In the genomic region with DNA sequence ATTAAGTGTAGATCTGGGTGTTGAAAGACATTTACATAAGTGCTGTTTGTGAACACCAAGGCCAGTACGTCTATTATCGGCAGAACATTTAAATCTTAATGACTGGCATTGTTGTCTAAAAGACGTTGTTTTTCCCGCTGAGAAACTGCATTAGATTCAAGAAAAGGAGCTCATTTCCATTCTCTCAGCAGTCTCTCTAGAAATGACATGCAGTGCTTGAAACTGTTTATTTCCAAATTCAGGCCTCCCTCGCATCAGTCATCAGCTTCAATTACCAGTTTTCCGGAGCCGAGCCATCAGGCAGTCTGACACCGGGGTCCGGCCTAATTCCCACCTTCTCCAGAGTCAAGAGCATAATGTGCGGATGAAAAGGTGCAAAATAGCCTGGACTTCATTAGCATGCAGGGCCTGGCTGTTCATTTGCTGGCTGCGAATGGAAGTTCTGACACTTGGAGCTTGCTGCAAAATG, we compare ENCODE assay signal across 18 mouse cellular contexts. TPM values are rescaled to one million over a fixed set of nuclear protein-coding genes. Genes with fewer than 3 reads are reported as not detected.
DNase-seq lines count a peak whose midpoint lies in the region; ATAC-seq and TF ChIP-seq lines count a peak whose summit lies in the region.
"Had no signal": no experiment of that assay in that cellular context is flagged by ENCODE, and none has a peak within 500 bp of the region (broad histone marks: within the 10 kb centered on the region; RNA-seq: fewer than 3 reads in every experiment).

No protein-coding gene starts in this region.

- no peak overlapping the region for H3K9ac ChIP-seq in heart, embryonic 11.5 days (ENCODE audit: low read depth, low read length)
- H3K9ac ChIP-seq in forebrain, embryonic 15.5 days (replicated peaks) = no peak overlapping the region
- H3K9ac ChIP-seq in midbrain, embryonic 12.5 days (replicated peaks) = no peak overlapping the region
- H3K9ac ChIP-seq: intestine, embryonic 15.5 days; lung, embryonic 14.5 days had no signal

- no peaks in the 10 kb centered on the region for H3K9me3 ChIP-seq in heart, embryonic 11.5 days (replicated peaks; ENCODE audit: control insufficient read depth, low read length)
- H3K9me3 ChIP-seq in E14TG2a.4 (ENCODE audit: low read length) = 0 out of 2 replicates have a peak, but pooled peaks cover 7% of the 10 kb centered on the region
- H3K9me3 ChIP-seq in forebrain, embryonic 15.5 days = no peaks in the 10 kb centered on the region
- no peaks in the 10 kb centered on the region for H3K9me3 ChIP-seq in midbrain, embryonic 12.5 days
- H3K9me3 ChIP-seq: G1E; intestine, embryonic 15.5 days; megakaryocyte, embryonic 14.5 days had no signal

- peak; percentile 77 for DNase-seq in heart, adult 11 months
- DNase-seq in layer of hippocampus, postnatal 25 days (ENCODE audit: extremely low spot score in 1 of 2, low spot score in 1 of 2) = no peak
- no peak for DNase-seq in retina, postnatal 1 day
- DNase-seq in frontal cortex, adult 2 months (ENCODE audit: extremely low spot score in 1 of 2, low spot score in 1 of 2) = no peak
- DNase-seq: cerebellum, adult 9-10 months; gastrocnemius, postnatal 36 days; kidney, postnatal 25 days; layer of hippocampus, postnatal 36 days; right cerebral cortex, postnatal 25 days; thymus, postnatal 14 days had no signal

- peaks cover 6% of the 10 kb centered on the region; the same call in 1 of the 2 replicates for H3K27me3 ChIP-seq in heart, embryonic 11.5 days (ENCODE audit: control insufficient read depth, insufficient read depth, low read length)
- H3K27me3 ChIP-seq in E14TG2a.4 (ENCODE audit: insufficient read depth, low read length) = peaks cover 39% of the 10 kb centered on the region
- H3K27me3 ChIP-seq in forebrain, embryonic 15.5 days = peaks cover 20% of the 10 kb centered on the region; the same call in 1 of the 2 replicates
- peaks cover 38% of the 10 kb centered on the region for H3K27me3 ChIP-seq in midbrain, embryonic 12.5 days

- ATAC-seq in heart, embryonic 11.5 days (replicated peaks; ENCODE audit: insufficient number of reproducible peaks, low FRiP score, low TSS enrichment) = no peak
- ATAC-seq in forebrain, embryonic 15.5 days (replicated peaks) = peak; percentile 74
- no peak for ATAC-seq in midbrain, embryonic 12.5 days (ENCODE audit: low FRiP score, low read depth)
- ATAC-seq: intestine, embryonic 15.5 days had no signal

- H3K4me2 ChIP-seq in heart, embryonic 11.5 days = no peak overlapping the region; the same call in 1 of the 2 replicates
- no peak overlapping the region; the same call in 1 of the 2 replicates for H3K4me2 ChIP-seq in forebrain, embryonic 15.5 days (replicated peaks)
- H3K4me2 ChIP-seq in midbrain, embryonic 12.5 days (replicated peaks) = 0 out of 2 replicates have a peak overlapping the region, but pooled peaks have one; percentile 6
- H3K4me2 ChIP-seq: intestine, embryonic 15.5 days; lung, embryonic 14.5 days had no signal

- no peak overlapping the region for H3K27ac ChIP-seq in heart, embryonic 11.5 days (ENCODE audit: low read depth, low read length)
- peak overlapping the region; percentile 41 for H3K27ac ChIP-seq in forebrain, embryonic 15.5 days (replicated peaks)
- 0 out of 2 replicates have a peak overlapping the region, but pooled peaks have one; percentile 17 for H3K27ac ChIP-seq in midbrain, embryonic 12.5 days (replicated peaks)
- H3K27ac ChIP-seq: intestine, embryonic 15.5 days had no signal

- no peak for TF ChIP-seq CTCF in E14TG2a.4 (conservative IDR thresholded peaks at IDR 0.05; ENCODE audit: low read length)

- H3K4me1 ChIP-seq in heart, embryonic 11.5 days (ENCODE audit: control insufficient read depth, insufficient read depth, low read length) = no peaks in the 10 kb centered on the region; the same call in 1 of the 2 replicates
- peaks cover 23% of the 10 kb centered on the region for H3K4me1 ChIP-seq in E14TG2a.4 (replicated peaks; ENCODE audit: low read depth, low read length)
- peaks cover 12% of the 10 kb centered on the region for H3K4me1 ChIP-seq in forebrain, embryonic 15.5 days
- peaks cover 11% of the 10 kb centered on the region for H3K4me1 ChIP-seq in midbrain, embryonic 12.5 days
- H3K4me1 ChIP-seq: intestine, embryonic 15.5 days; megakaryocyte, embryonic 14.5 days had no signal

- H3K36me3 ChIP-seq in heart, embryonic 11.5 days (ENCODE audit: control insufficient read depth, insufficient read depth, low read length) = no peaks in the 10 kb centered on the region
- H3K36me3 ChIP-seq in E14TG2a.4 (ENCODE audit: insufficient read depth, low read length) = no peaks in the 10 kb centered on the region
- no peaks in the 10 kb centered on the region for H3K36me3 ChIP-seq in forebrain, embryonic 15.5 days
- no peaks in the 10 kb centered on the region for H3K36me3 ChIP-seq in midbrain, embryonic 12.5 days
- H3K36me3 ChIP-seq: G1E; intestine, embryonic 15.5 days had no signal

- WGBS in heart, embryonic 11.5 days (ENCODE audit: insufficient replicate concordance) = 25% methylated on average over 11 of the region's 11 CpGs
- WGBS in forebrain, embryonic 15.5 days = 10% methylated on average over 11 of the region's 11 CpGs
- WGBS in midbrain, embryonic 12.5 days = 26% methylated on average over 11 of the region's 11 CpGs

- no peak overlapping the region for H3K4me3 ChIP-seq in heart, embryonic 11.5 days (ENCODE audit: low read depth, low read length)
- peak overlapping the region; percentile 50 for H3K4me3 ChIP-seq in E14TG2a.4 (replicated peaks; ENCODE audit: low read length)
- H3K4me3 ChIP-seq in forebrain, embryonic 15.5 days = no peak overlapping the region
- H3K4me3 ChIP-seq in midbrain, embryonic 12.5 days = no peak overlapping the region
- H3K4me3 ChIP-seq: intestine, embryonic 15.5 days; megakaryocyte, embryonic 14.5 days had no signal

RNA-seq across cellular contexts. Expression of a gene that starts 32.1 kb away (rescaled TPM):
- 20.9 and 22.1 TPM in 2 replicates for polyA plus RNA-seq in heart, embryonic 11.5 days (2014; fragmentation: Nextera tagmentation; extraction: Ambion mirVana)
- polyA plus RNA-seq in forebrain, embryonic 15.5 days (2015; fragmentation: Nextera tagmentation; extraction: Ambion mirVana) = 23.4 and 26.4 TPM in 2 replicates
- 33.3 and 39.7 TPM in 2 replicates for polyA plus RNA-seq in midbrain, embryonic 12.5 days (2016; fragmentation: Nextera tagmentation; extraction: Ambion mirVana)
- total RNA-seq in layer of hippocampus, postnatal 25 days (2021) = 10 to 100 TPM; 22.0 to 24.4 TPM
- polyA plus RNA-seq in frontal cortex, adult 2 months (2012; rRNA removed) = 15.6 and 19.7 TPM in 2 replicates
